Mouse (Mus musculus) olfactory bulb, adult 2 months (tissue): ENCODE data around the gene Sox13. TPM values are rescaled to one million over a fixed set of nuclear protein-coding genes. Genes with fewer than 3 reads are reported as not detected.

ENCODE experiments used
- H3K27ac ChIP-seq: fragments of 200-500 bp; 2 replicates; pipeline ENCODE4 v1.5.1; 2012; ENCODE audit warnings: low read depth, low read length; ENCODE audit not compliant: insufficient read depth
- H3K4me1 ChIP-seq: fragments of 200-500 bp; 2 replicates; pipeline ENCODE4 v1.6.1; 2012; ENCODE audit warnings: low read length; ENCODE audit not compliant: control insufficient read depth, insufficient read depth
- H3K4me3 ChIP-seq: fragments of 200-500 bp; 2 replicates; pipeline ENCODE4 v1.5.1; 2012; ENCODE audit warnings: mild to moderate bottlenecking, low read depth, low read length, moderate library complexity; ENCODE audit not compliant: insufficient read depth
- CTCF ChIP-seq: fragments of 200-500 bp; IDR thresholded peaks from 2 replicates; pipeline ENCODE4 v1.5.1; 2012; ENCODE audit warnings: low read depth, mild to moderate bottlenecking, low read length, moderate library complexity; ENCODE audit not compliant: insufficient read depth
- POLR2A ChIP-seq: fragments of 200-500 bp; IDR thresholded peaks from 2 replicates; pipeline ENCODE4 v1.6.1; 2012; ENCODE audit warnings: mild to moderate bottlenecking, low read depth, low read length, moderate library complexity; ENCODE audit not compliant: insufficient read depth
- WGBS: fragments of 180-500 bp; shearing (Covaris S2); methylation state at CpG from one replicate; pipeline ENCODE4 v1.1.7; 2018; 5-methylcytosine and 5-hydroxymethylcytosine counted together
- polyA plus RNA-seq: library from polyadenylated mRNA; stranded (reverse); fragments of >200 nt; gene quantifications from 2 replicates; pipeline ENCODE4 v1.2.4, GENCODE M21; 2012; ENCODE audit warnings: low replicate concordance; ENCODE audit not compliant: missing spikeins, insufficient read depth, insufficient read length

Sox13 gene
- polyA plus RNA-seq, 1 experiment = not detected

- no peak overlapping the region for H3K27ac ChIP-seq
- H3K4me1 ChIP-seq = peaks cover 7% of the 10 kb centered on the region
- no peak overlapping the region for H3K4me3 ChIP-seq
- TF ChIP-seq CTCF = no peak
- TF ChIP-seq POLR2A = no peak
- 7% methylated on average over 10 of the region's 12 CpGs for WGBS
Observed at GRCm38 (mm10) chr1:133434018-133434755, 10.0 kb upstream of the Sox13 start.

DNA sequence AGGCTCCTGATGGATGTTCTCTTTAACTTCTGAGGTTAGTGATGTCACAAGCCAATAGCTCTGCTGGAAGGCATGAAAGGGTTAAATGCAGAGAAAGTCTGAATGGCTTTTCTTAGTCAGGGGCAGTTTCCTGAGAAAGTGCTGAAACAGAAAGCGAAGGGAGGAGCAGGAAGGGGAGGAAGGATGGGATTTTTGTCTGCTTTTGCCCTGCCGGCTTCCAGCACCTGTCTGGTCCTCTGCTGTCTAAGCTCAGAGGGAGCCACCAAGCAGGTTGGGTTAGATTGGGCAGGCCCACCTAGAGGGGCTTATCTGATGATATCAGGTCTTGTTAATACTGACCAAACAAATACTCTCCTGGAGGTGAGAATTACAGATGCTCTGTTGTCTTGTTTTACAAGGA is 8.4 kb upstream of the Sox13 start:
- no peak for TF ChIP-seq POLR2A
- no peak for TF ChIP-seq CTCF
- Histone ChIP-seq H3K4me3 (no peak overlapping the region), H3K4me1 (peaks cover 7% of the 10 kb centered on the region), H3K27ac (no peak overlapping the region)
- 73% methylated on average over 2 of the region's 2 CpGs for WGBS

- Histone ChIP-seq H3K4me1 (peaks cover 7% of the 10 kb centered on the region), H3K27ac (no peak overlapping the region), H3K4me3 (no peak overlapping the region)
- WGBS = 100% methylated on average over 2 of the region's 2 CpGs
- no peak for TF ChIP-seq CTCF
- TF ChIP-seq POLR2A = no peak
Observed at GRCm38 (mm10) chr1:133431133-133431532, 7.0 kb upstream of the Sox13 start.

DNA sequence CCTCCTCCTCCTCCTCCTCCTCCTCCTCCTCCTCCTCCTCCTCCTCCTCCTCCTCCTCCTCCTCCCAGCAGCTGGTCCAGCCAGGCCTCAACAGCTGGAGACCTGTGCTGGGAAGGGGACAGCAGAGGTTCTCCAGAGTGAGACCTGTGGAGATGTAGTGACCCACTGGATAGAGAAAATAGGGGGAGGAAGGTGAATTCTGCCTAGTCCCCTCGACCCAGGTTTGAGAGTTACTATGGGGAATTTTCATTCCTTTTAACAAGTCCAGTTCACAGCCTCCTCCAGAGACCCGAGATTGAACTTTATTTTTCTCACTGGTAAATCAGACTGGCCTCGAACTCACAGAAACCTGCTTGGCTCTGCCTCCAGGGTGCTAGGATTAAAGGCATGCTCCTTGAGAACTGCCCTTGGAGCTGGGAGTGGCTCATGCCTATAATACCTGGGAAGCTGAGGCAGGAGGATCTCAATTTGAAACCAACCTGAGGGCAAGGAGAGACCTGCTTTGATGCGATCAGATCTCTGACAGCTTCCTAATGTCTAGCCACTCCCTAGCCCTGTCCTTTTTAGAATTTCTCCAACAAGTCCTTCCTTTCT is 467 bp upstream of the Sox13 start:
- 65% methylated on average over 4 of the region's 4 CpGs for WGBS
- Histone ChIP-seq H3K4me3 (no peak overlapping the region), H3K4me1 (peaks cover 9% of the 10 kb centered on the region), H3K27ac (no peak overlapping the region)
- TF ChIP-seq POLR2A (no peak), CTCF (no peak)

GRCm38 (mm10) chr1:133423166-133423542 is 1.0 kb downstream of the Sox13 start:
- peaks cover 10% of the 10 kb centered on the region for H3K4me1 ChIP-seq
- under 1% methylated on average over 31 of the region's 31 CpGs for WGBS
- TF ChIP-seq CTCF (no peak), POLR2A (no peak)
- H3K27ac ChIP-seq = peak overlapping the region; percentile 16; the same call in 1 of the 2 replicates
- H3K4me3 ChIP-seq = peak overlapping the region; percentile 56

- TF ChIP-seq CTCF (no peak), POLR2A (no peak)
- WGBS = 2% methylated on average over 29 of the region's 29 CpGs
- Histone ChIP-seq H3K4me3 (peak overlapping the region; percentile 56), H3K27ac (peak overlapping the region; percentile 16), H3K4me1 (peaks cover 12% of the 10 kb centered on the region)
Observed at GRCm38 (mm10) chr1:133422615-133423161, 1.5 kb downstream of the Sox13 start.

GRCm38 (mm10) chr1:133421975-133422570 is 2.1 kb downstream of the Sox13 start:
- no peak for TF ChIP-seq CTCF
- no peak for TF ChIP-seq POLR2A
- 47% methylated on average over 16 of the region's 16 CpGs for WGBS
- Histone ChIP-seq H3K4me1 (peaks cover 15% of the 10 kb centered on the region), H3K4me3 (peak overlapping the region; percentile 56), H3K27ac (no peak overlapping the region)

- TF ChIP-seq CTCF (no peak), POLR2A (no peak)
- Histone ChIP-seq H3K4me1 (peaks cover 19% of the 10 kb centered on the region), H3K4me3 (no peak overlapping the region), H3K27ac (no peak overlapping the region)
- WGBS = 91% methylated on average over 2 of the region's 2 CpGs
Observed at GRCm38 (mm10) chr1:133421061-133421460, 3.1 kb downstream of the Sox13 start.

GRCm38 (mm10) chr1:133420491-133420890 is 3.7 kb downstream of the Sox13 start:
- whole genome bisulfite sequencing = 82% methylated on average over 3 of the region's 3 CpGs
- Histone ChIP-seq H3K4me3 (no peak overlapping the region), H3K27ac (no peak overlapping the region), H3K4me1 (peaks cover 19% of the 10 kb centered on the region)
- TF ChIP-seq CTCF (no peak), POLR2A (no peak)
